Mouse (Mus musculus): ENCODE results near the gene Mki67. TPM values are rescaled to one million over a fixed set of nuclear protein-coding genes. Genes with fewer than 3 reads are reported as not detected.

Gene Mki67
- total RNA-seq, 2 experiments from 2014 or later: 61.5 to 67.8 TPM

DNA sequence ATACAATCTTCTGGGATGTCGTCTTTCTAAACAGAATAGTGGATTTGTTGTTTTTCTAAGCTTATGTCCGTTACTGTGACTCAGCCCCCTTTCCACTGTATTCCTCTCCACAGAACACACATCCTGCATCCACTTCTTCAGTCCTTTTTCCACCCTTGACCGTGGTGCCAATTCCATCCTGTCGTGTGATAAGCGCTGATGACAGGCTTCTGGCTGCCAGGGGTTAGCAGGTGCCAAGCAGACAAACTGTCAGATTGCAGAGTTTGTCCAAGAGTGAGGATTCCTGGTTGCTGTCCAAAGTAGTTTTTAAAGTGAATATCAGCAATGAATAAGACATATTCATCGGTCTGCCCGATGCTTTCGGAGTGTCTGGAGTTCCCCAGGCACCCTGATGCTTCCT is 39.4 kb downstream of the Mki67 start:
- DNase-seq (ENCODE audit: low spot score in 2 of 2): no peak

DNA sequence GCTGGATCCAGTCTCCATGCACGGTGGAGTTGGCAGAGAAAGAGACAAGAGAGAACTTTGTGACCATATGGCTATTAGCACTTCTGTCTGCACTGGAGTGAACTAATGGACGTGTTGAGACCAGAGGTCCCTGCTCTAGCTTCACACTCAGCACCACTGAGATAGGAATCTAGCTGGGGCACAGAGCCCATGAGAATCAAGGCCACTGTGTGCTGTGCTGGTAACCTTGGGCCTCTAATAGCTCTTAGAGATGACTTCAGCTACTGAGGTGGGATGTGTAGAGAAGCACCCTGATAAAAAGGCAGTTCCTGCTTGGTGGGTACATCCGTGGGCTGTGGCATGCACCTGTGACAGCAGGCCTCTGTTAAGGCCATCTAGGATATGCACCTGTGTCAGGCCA is 42.6 kb downstream of the Mki67 start:
- no peak for DNase-seq (ENCODE audit: low spot score in 2 of 2)

DNA sequence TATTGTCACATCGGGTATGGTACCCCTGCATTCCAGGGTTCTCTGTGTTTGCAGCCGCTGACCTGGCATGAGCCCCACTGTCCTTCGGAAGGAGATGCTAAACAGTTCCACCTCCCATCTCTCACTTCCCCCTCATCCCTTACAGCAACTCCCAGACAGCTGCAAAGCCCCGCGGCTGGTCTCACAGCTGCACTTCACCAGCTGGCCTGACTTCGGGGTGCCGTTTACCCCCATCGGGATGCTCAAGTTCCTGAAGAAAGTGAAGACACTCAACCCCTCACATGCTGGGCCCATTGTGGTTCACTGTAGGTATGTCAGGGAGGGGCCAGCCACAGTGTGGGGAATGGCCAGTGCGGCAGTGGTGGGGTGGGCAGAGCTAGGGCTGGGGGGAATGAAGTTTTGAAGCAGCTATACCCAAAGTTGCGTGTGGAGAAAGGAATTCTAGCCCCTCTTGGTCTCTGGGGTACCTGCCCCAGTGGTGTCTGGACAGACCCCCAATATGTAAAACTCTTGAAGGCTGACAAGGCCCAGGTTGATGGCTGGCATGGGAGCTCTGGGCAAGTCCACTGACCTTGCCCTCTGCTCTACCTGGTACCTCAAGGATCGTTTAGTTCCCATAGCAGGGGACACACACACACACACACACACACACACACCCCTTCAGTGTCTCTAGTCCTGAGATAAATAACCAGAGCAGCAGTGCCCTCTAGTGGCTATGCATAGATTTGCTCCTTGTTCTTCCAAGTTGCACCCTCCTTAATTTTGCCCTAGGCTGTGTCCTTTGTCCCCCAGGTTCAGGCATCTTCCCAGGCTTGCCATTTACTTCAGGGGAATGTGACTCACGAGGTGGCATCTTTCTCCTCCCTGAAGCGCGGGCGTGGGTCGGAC is 47.1 kb downstream of the Mki67 start:
- peak in 1 of 2 experiments; percentile 62 for DNase-seq (ENCODE audit: low spot score in 2 of 2)

DNA sequence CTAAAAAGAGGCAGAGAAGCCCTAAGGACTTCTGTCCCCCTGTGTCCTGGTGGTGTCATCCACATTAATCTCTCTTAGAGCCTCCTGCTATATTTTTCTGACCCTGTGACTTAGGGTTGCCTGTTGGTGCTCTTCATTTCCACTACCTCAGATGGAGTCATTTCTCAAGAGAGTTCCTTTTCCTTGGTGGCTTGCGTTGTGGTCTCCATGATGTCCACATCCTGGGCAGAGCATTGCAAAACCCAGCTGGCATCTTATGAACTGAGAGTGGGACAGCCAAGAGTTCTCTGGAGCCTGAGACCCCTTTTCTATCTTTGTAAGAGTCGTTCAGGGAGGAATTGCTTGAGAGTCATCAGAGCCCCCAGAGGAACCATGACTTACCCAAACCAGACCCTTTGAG is 49.8 kb downstream of the Mki67 start:
- DNase-seq (ENCODE audit: low spot score in 2 of 2): no peak

DNA sequence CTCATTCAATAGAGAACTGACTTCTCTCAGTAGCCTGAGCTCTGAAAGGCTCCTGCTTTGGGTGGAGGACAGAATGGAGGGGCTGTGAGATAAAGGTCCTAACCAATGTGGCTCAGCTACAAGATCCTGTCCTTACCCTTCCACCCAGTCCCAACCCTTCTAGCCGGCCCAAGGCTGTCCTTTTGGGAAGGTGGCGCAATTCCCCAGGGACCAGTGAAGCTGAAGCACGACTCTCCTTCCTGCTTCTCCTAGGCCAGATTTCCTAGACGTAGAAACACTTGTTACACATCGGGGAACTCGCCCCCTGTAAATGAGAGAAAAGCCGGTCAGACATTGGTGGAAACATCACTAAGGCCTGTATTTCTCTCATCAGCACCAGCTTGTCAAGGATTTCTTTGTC is 52.0 kb downstream of the Mki67 start:
- DNase-seq (ENCODE audit: low spot score in 2 of 2): no peak

DNA sequence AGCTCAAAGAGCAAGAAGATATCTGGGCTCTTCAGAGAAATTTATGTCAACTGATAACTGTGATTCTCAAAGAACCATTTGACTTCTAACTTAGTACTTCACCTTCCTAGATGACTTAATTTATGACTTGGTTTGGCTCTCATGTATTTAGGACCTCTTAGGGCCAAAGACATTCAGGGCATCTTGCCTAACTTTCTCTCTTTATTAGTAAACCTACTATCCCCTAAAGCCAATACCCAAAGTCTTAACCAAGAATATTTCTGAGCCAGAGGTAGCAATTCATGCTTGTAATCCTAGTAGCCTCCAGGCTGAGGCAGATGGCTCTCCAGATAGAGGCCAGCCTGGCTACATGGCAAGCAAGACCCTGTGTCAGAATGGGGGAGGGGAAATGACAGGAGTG is 55.8 kb downstream of the Mki67 start:
- DNase-seq (ENCODE audit: low spot score in 2 of 2): no peak

DNA sequence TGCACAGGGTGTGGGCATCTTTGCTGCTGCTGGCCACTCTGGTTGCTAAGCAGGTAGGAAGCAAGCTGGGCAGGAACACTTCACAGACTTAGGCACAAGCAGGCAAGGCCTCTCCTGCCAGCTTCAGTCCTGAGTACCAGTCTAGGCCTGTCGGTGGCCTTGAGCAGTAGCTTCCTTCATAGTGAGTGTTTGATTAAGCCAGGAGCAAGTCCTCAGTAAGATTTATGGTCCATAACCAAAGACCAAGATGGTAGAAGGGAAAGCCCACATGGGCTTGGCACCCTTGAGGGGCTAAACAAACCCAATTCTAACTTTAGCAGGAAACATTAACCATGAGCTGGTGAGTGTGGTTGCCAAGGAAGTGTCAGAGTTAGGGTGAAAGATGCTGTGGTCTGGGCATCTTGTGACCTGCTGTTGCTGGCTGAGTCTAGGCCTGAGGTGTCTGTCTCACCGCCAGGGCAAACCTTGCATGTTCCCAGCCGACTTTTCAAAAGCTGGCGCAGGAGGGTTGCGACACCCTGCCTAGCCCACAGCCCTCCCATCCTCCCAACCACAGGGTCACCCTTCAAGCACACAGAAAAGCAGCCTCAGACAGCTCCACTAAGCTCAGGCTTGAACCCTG is 56.7 kb downstream of the Mki67 start:
- DNase-seq (ENCODE audit: low spot score in 2 of 2): no peak

DNA sequence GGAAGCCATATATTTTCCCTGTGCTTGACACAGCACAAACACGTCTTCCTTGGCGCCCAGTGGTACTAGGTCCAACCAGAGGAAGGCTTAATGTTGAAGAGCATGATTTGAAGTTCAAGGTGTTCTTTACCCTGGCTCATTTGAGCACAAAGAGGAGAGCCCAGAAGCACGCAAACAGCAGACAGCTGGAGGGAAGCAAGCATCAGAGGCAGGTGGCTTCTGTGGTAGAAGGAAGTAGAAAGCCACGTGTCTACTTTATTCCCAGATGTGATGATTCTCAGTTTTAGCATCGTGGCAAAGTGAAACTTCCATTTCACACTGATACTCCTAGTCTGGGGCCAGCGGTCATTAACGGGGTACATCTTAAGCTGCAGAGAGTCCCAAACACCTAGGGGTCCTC is 58.0 kb downstream of the Mki67 start:
- DNase-seq (ENCODE audit: low spot score in 2 of 2): no peak

DNA sequence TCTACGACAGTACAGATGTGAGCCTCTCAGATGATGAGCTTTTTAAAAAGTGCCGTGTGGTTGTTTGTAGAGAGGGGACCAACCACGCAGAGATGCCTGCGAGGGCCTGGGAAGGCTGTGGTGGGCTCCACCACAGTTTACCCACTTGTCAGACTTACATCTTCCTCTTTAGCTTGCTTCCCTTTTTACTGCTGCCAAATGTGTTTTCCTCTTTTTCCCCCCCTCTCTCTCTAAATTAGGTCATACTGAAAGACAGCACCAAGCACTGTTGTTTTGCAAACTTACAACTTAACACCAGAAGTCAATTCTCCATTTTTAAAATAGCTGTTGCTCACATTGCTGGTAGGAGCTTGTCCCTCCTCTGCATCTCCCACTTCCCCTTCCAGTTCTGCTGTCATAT is 61.0 kb downstream of the Mki67 start:
- no peak for DNase-seq (ENCODE audit: low spot score in 2 of 2)

DNA sequence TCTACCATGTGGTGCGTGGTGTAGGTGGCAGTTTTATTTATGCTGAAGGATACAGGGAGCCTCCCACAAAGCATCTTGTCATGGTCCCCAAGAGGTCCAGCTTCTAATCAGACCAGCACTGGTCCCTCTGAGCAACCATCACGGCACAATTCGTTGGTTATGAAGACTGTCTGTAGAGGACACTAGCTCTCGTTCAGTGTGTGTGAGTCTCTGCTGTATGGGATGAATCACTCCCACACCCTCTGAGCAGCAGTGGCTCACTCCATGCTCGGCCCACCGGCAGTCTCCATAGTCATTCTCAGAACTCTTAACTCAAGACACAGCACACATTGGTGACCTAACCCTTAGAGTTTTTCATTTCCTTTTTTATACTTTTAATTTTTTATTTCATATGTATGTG is 61.9 kb downstream of the Mki67 start:
- no peak for DNase-seq (ENCODE audit: low spot score in 2 of 2)

DNA sequence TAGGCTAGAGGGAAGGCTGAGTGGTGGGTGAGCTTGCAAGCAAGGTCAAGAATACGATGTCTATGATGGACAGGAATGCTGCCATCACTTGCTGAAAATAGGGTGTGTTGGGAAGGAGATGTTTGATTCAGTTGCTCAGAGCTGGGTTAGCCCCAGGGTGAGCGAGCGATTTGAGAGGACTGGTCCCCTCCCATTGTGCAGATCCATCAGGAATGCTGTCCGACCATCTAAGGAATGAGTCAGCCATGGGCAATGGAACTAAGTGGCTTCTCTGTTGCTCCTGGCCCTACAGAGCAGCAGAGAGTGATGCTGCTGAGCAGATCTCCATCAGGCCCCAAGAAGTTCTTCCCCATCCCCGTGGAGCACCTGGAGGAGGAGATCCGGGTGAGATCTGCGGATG is 62.6 kb downstream of the Mki67 start:
- DNase-seq (ENCODE audit: low spot score in 2 of 2): no peak

DNA sequence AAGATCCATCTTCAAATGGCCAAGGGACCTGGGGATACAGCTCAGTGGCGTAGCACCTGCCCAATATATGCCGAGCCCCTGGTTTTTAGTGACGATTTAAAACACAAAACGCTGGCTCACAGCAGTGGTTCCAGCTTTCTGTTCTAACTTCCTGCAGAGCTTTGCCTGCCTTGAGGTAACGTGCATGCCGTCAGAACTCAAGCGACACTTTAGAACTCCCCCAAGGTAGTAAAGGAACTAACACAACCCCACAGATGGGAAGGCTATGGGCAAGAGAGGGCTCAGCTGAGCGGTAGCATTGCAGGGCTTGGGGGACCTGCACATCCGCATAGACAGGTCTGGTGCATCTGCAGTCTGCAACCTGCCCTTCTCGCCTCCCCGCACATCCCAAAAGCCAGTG is 63.4 kb downstream of the Mki67 start:
- no peak for DNase-seq (ENCODE audit: low spot score in 2 of 2)

DNA sequence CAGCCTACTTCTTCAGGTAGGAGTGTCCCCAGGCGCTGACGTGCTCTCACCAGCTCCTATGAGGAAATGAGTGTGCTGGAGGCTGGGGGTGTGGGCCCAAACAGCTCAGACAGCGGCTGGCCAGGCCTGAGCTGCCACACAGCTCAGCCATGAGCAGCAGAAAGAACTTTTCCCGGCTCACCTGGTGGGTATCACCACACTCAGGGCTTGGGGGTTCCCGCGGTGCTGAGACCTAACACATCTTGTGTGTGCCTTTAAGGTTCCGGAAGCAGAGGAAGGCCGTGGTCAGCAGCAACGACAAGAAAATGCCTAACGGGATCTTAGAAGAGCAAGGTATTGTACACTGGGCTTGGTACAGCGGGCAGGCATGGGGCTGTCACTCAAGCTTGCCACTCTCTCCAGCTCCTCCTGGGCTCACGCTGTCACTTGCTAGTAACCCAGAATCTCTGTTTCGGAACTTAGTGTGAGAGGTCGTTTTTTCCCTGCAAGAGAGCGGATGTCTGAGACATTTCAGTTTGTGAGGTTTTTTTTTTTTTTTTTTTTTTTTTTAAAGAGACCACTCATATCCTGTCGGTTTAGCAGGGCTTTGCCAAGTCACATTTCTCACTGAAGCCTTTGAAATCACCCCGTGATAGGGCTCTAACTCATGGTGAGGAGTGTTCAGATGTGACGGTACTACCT is 64.2 kb downstream of the Mki67 start:
- no peak for DNase-seq (ENCODE audit: low spot score in 2 of 2)

DNA sequence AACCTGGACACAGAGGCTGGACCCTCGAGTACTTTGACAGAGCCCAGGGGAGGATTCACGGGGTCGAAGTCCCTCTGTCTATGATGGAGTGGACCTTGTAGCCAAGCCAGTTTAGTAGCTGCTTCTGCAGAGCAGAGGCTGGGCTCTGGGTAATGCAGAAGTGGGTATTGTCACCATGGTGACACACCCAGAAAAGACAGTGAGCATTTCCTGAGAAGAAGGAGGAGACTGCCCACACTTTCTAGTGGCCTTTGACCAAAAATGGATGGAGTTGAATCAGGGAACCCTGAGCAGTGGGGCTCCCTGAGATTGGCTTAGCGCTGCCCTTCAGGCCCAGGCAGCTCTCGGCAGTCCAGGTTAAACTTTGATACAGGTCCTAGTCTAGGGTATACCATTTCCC is 66.1 kb downstream of the Mki67 start:
- DNase-seq (ENCODE audit: low spot score in 2 of 2): no peak

DNA sequence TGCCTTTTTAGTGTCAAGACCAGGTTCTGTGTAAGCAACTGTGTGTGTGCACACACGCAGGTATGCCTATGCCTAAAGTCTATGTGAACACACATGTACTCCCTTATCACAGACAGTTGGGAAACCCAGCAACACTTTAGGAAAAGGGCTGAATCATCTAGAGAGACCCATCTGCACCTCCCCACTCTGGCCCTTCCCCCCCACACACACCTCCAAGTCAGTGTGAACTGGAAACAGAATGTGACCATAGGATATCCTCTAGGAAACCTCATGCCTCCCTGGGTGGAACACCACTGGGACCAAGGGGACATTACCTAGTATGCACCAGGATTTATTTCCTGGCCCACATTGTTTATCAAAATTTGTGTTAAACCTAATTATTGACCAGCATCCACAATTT is 66.9 kb downstream of the Mki67 start:
- no peak for DNase-seq (ENCODE audit: low spot score in 2 of 2)

DNA sequence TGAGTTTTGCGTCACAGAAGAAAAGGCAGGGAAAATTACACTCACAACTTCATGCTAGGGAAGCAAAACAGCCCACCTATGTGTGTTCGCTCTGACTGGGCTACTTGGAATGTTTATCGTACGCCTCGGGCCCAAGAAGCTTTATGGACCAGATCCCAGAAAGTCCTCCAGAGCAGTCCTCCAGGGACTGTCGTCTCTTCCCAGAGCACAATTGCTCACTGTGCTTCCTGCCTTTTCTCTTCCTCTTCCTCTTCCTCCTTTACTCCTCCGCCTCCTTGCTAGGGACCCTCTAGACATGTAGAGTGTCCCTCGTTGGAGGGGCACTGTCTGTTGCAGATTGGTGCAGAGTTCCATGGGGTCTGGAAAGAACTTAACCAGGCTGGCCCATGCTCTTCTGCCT is 67.3 kb downstream of the Mki67 start:
- DNase-seq (ENCODE audit: low spot score in 2 of 2): no peak

DNA sequence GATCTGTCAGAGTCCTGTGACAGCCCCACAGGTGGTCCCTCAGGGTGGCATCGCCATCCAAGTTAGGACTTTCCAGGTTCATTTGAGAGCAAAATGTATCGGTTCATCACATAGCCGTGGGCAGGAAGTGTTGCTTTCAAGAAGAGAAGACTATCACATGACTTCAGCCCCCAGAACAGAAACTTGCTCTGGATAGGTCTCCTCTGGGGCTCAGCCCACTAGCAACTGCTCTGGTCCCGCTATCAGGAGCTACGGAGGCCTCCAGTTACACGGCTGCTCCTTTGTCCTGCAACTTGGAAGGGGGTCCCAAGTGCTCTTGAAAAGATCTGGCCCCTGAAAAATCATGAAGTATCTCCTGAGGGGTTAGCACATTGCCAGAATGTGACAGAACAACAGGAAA is 69.2 kb downstream of the Mki67 start:
- DNase-seq (ENCODE audit: low spot score in 2 of 2): no peak

DNA sequence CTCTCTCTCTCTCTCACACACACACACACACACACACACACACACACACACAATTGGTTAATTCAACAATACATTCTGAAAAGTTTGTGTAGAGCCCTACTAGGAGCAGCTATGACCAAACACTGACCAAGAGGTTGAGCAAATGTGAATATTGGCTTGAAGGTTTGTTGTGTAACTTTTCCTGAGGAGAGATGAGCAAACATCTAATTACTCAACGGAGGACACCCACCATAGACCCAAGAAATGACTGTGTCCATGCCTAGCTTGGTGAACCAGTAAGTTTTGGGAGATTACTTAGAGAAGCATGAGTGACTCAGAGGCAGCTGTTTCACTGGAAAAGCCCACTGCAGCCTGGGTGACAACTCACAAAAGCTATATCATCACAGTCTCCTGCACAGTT is 71.7 kb downstream of the Mki67 start:
- no peak for DNase-seq (ENCODE audit: low spot score in 2 of 2)

DNA sequence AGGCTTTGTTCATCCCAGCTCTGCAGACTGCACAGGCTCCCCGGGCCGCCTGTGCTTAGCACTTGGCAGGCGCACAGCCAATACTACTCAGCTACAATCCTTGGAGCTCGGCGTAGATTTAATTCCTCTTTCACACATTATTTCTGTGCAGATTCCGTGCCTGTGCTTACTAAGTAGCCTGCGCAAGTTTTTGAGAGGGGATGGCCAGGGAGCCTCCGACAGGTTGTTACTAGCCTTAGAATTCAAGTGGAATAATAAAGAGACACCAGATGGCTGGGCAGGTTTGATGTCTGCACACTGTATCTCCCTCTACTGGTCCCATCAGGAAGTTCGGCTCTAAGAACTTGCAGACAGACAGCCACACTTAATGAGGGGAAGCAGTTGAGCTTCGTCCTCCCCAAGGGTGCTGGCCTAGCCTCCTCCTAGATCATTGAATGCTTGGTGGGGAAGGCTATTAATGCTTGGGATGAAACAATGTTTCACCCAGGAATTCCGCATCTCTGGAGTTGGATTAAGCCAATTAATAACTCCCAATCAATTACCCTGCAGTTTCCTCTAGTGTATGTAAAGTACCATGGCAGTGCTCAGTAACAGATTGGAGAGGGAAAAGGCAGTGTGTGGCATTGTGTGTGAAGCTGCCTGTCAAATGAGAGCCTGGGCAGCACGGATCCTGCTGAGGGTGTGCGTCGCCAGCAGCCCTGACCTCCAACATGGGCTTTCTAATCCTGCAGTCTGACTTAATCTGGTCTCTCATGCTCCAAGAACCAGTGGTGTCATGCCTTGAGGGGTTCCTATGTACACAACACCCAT is 74.3 kb downstream of the Mki67 start:
- peak in 1 of 2 experiments; percentile 41 for DNase-seq (ENCODE audit: low spot score in 2 of 2)
